Mouse (Mus musculus) activated CD4-positive, CD25-positive, alpha-beta regulatory T cell (primary cell): ENCODE results near the gene Nkap. TPM values are rescaled to one million over a fixed set of nuclear protein-coding genes. Genes with fewer than 3 reads are reported as not detected.

ENCODE experiments used
- polyA plus RNA-seq, 2 experiments: library from polyadenylated mRNA; unstranded; fragments of 100-300 nt; shearing (Covaris generic); gene quantifications; one replicate each; pipeline ENCODE4 v1.2.1; 2017

Gene Nkap
- polyA plus RNA-seq = 10 to 100 TPM; 20.1 to 25.1 TPM

DNA sequence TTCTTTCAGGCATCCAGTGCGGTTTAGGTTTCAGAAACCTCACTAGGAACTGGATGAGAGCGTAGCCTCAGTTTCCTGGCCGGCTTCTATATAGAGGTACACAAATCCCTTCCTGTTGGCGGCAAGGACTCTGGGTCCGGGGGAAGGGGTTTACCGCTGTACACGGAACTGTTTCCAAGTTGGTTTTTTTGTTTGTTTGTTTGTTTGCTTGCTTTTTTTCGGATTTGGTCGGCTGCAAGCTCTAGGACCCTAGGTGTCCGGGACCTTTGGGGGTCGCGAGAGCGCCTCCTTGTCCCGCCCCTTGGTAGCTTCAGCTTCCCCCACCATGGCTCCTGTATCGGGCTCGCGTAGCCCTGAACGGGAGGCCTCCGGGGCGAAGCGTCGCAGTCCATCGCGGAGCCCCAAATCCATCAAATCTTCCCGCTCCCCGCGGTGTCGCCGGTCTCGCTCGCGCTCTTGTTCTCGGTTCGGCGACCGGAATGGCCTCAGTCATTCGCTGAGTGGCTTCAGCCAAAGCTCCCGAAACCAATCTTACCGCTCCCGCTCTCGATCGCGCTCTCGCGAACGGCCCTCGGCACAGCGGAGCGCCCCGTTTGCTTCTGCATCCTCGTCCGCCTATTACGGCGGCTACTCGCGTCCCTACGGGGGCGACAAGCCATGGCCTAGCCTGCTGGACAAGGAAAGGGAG, at the start of gene Nkap:
Nkap (plus strand) TSS at position 125 of the 688 bp plus-strand sequence.

DNA sequence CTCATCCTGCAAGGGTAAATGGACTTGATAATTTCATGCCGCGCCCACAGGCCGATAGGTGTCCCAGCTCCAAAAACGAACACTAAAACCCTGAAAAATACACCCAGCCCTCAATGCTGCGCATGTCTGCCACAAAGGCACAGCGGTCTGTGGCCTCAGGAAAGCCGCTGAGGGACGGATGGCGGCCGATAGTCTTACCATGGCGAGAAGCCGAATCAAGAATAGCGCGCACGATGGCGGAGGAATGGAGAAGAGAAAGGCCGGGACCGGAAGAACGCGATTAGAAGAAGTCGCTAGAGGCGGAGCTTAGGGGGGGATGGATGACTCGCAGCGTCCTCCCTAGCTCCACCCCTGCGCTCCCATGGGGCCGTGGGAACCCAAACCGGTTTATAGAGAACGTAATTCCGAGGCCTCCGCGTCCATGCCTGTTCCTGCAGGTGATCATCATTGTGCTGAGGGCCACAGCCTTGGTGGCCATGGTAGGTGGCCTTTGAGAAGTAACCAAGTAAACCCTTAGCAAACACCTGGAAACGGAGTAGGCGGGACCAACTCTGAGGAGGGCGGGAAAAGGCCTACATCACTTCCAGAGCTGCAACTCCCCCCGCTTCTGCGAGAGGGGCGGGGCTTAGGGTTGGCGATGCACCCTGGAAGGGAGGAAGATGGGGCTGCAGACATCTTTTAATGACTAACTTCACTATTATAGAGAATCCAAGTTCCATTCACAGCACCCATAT, 41.5 kb upstream of the Nkap start, which contains the start of gene Rpl39:
Rpl39 (minus strand) TSS at position 476 of the 734 bp plus-strand sequence.

DNA sequence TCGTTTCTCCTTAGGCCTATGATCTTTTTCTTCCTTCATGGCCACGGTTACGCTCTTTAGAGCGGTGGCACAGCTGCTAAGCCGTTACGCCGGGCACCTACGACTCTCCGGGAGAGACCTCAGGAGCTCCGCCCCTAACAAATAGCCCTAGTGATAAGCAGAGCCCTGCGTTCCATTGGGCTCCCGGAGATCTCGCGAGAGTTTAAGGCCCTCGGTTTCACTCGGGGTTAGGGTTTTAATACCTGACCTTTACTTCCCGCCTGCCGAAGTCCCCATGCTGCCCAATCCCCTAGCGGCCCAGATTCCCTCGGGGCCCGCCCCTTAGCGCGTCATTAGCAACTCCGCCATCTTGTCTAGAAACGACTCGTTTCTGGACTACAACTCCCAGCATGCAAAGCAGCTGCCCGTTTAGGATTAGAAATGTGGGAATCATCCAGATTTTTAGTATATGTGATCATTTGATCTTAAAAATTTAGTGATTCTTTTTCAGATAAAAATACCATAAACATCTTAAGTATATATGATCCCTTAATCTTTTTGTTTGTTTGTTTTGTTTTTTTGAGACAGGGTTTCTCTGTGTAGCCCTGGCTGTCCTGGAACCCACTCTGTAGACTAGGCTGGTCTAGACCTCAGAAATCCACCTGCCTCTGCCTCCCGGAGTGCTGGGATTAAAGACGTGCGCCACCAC, 16.3 kb upstream of the Nkap start, which contains the start of gene Upf3b:
Upf3b (minus strand) TSS at position 130 of the 688 bp plus-strand sequence.

DNA sequence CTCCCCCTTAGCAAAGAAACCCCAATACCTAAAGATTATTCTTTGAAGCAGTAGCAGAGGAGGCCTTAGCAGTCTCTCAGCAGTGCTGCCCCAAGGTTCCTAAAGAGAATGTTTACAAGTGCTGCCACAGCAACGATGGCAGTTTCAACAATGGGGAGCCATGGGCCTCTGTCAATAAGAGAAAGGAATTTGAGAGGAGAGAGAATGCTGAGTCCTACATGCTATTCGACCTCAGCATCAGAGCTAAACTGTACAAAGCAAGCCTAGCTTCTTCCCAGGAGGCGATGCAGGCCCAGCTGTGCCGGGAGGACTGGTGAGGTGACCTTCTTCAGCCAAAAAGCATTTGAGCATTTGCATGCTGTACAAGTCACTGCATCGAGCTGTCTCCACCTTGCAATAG, 42.1 kb downstream of the Nkap start, which contains the start of gene Akap14:
Akap14 (minus strand) TSS at position 101 of the 400 bp plus-strand sequence.

DNA sequence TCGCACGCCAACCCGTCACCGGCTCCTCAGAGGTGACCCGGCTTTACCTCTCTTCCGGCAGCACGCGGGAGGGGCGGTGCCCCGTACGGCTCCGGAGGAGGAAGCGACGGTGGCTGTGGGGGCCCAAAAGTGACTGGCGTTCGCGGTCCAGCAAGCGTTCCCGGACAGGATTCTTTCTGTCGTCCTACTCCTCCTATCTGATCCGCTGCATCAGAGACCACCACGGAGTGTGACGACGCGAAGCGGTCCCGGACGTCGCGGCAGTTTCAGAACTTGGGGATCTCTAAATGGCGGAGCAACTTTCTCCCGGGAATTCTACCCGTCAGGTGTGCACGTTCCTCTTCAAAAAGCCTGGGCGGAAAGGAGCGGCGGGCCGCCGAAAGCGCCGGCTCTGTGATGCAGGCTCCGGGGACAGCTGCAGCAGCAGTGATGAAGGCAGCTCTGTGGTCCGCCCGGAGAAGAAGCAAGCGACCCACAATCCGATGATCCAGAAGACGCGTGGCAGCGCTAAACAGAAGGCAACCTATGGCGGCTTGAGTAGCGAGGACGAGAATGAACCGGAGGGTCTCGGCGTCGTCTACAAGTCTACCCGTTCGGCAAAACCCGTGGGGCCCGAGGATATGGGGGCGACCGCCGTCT, 64.6 kb downstream of the Nkap start, which contains the start of the genes Ndufa1 and Rnf113a1:
Ndufa1 (minus strand) TSS at position 59 of the 639 bp plus-strand sequence.
Rnf113a1 (plus strand) TSS at position 141 of the 639 bp plus-strand sequence.

Other genes with a start within 250 kb of the Nkap start
- 1 to 10 TPM in 1 of 2 experiments, under 1 TPM in 1; 0.48 to 2.1 TPM for gene Nkrf, start 223.9 kb upstream of the Nkap start, polyA plus RNA-seq
- gene Sept6, start 135.0 kb upstream of the Nkap start, polyA plus RNA-seq = 100 to 1,000 TPM; 108 to 117 TPM
- not detected for gene Sowahd, start 78.0 kb upstream of the Nkap start, polyA plus RNA-seq
- 100 to 1,000 TPM; 448 to 584 TPM for gene Rpl39, start 41.4 kb upstream of the Nkap start, polyA plus RNA-seq
- 10 to 100 TPM; 24.7 to 30.3 TPM for gene Upf3b, start 16.5 kb upstream of the Nkap start, polyA plus RNA-seq
- under 1 TPM; 0.08 to 0.26 TPM for gene Akap14, start 42.0 kb downstream of the Nkap start, polyA plus RNA-seq
- gene Ndufa1, start 64.4 kb downstream of the Nkap start, polyA plus RNA-seq = 100 to 1,000 TPM; 293 to 300 TPM
- gene Rnf113a1, start 64.5 kb downstream of the Nkap start, polyA plus RNA-seq = 10 to 100 TPM; 10.3 to 15.5 TPM
- not detected for gene Gm9, start 84.2 kb downstream of the Nkap start, polyA plus RNA-seq
- under 1 TPM in 1 of 2 experiments, not detected in 1; 0.33 TPM for gene Rhox1, start 95.5 kb downstream of the Nkap start, polyA plus RNA-seq
- gene Rhox2a, start 118.2 kb downstream of the Nkap start, polyA plus RNA-seq = not detected
- not detected for gene Rhox3a, start 123.1 kb downstream of the Nkap start, polyA plus RNA-seq
- not detected for gene Rhox4a, start 138.5 kb downstream of the Nkap start, polyA plus RNA-seq